Comparison of ENCODE assay signal across 13 mouse cellular contexts in the genomic region with DNA sequence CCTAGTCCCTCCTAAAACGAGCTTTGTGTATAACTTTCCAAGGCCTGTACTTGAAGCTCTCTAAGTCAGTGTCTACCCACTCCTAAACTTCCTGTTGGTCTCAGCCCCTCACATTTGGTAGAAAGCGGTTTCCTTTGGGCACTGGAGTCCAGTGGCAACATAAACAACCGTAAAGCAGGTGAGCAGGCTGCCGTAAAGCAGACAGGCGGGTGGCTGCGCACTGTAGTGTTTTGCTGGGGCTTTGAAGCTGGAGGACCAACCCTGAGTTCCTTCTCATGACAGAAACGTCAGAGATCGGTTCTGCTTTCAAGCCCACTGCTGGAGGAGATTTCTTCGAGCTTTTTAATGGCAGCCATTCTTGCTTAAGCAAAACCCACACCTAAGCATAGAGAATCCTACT. TPM values are rescaled to one million over a fixed set of nuclear protein-coding genes. Genes with fewer than 3 reads are reported as not detected.
DNase-seq lines count a peak whose midpoint lies in the region; ATAC-seq and TF ChIP-seq lines count a peak whose summit lies in the region.
"Had no signal": no experiment of that assay in that cellular context is flagged by ENCODE, and none has a peak within 500 bp of the region (broad histone marks: within the 10 kb centered on the region; RNA-seq: fewer than 3 reads in every experiment).

No protein-coding gene starts in this region.

- intact Hi-C loops in gastrocnemius, postnatal 36 days (cut with DNase I) = loop anchor here (5.0 kb wide), 1 partner anchor 145 kb away; no protein-coding TSS in a partner anchor

- peaks cover 47% of the 10 kb centered on the region for H3K4me1 ChIP-seq in intestine, embryonic 14.5 days (replicated peaks; ENCODE audit: control insufficient read depth, insufficient read depth, low read length)
- H3K4me1 ChIP-seq in intestine, embryonic 15.5 days (replicated peaks) = peaks cover 20% of the 10 kb centered on the region
- peaks cover 4% of the 10 kb centered on the region for H3K4me1 ChIP-seq in ES-Bruce4 (ENCODE audit: control insufficient read depth, insufficient read depth, low read length)
- peaks cover 63% of the 10 kb centered on the region for H3K4me1 ChIP-seq in heart, embryonic 16.5 days (ENCODE audit: control insufficient read depth, insufficient read depth, low read length)
- H3K4me1 ChIP-seq in forebrain, postnatal 0 days (ENCODE audit: insufficient read depth) = peaks cover 9% of the 10 kb centered on the region; the same call in 1 of the 2 replicates

- no peak for DNase-seq in intestine, embryonic 14.5 days (ENCODE audit: low spot score)
- peak; percentile 53 for DNase-seq in 3134 (ENCODE audit: extremely low read depth, insufficient read length, low spot score)
- no peak for DNase-seq in forebrain, postnatal 0 days
- DNase-seq in T-cell, adult 2 months (ENCODE audit: low spot score) = no peak
- no peak for DNase-seq in gastrocnemius, postnatal 36 days
- DNase-seq: right cerebral cortex, postnatal 25 days had no signal

- TF ChIP-seq POLR2A in ES-Bruce4 (IDR thresholded peaks at IDR 0.05; ENCODE audit: insufficient read depth, low read length) = no peak

- H3K4me3 ChIP-seq in intestine, embryonic 14.5 days (ENCODE audit: low read depth, low read length) = no peak overlapping the region
- H3K4me3 ChIP-seq in intestine, embryonic 15.5 days (replicated peaks) = no peak overlapping the region
- H3K4me3 ChIP-seq in ES-Bruce4 (ENCODE audit: low read depth, low read length) = no peak overlapping the region
- H3K4me3 ChIP-seq in heart, embryonic 16.5 days (ENCODE audit: low read length) = no peak overlapping the region
- no peak overlapping the region for H3K4me3 ChIP-seq in forebrain, postnatal 0 days (ENCODE audit: low read depth, low read length)
- H3K4me3 ChIP-seq: embryonic facial prominence, embryonic 13.5 days; forebrain, embryonic 15.5 days had no signal

- no peaks in the 10 kb centered on the region for H3K27me3 ChIP-seq in intestine, embryonic 14.5 days (replicated peaks; ENCODE audit: control insufficient read depth, insufficient read depth, low read length)
- no peaks in the 10 kb centered on the region for H3K27me3 ChIP-seq in intestine, embryonic 15.5 days (replicated peaks)
- H3K27me3 ChIP-seq in ES-Bruce4 (ENCODE audit: control insufficient read depth, insufficient read depth, low read length, poor library complexity, severe bottlenecking) = no peaks in the 10 kb centered on the region
- H3K27me3 ChIP-seq in heart, embryonic 16.5 days (ENCODE audit: control insufficient read depth, insufficient read depth, low read length) = no peaks in the 10 kb centered on the region
- no peaks in the 10 kb centered on the region for H3K27me3 ChIP-seq in forebrain, postnatal 0 days (ENCODE audit: insufficient read depth, low read length)
- H3K27me3 ChIP-seq: embryonic facial prominence, embryonic 13.5 days; forebrain, embryonic 15.5 days had no signal

- 59% methylated on average over 9 of the region's 9 CpGs for WGBS in intestine, embryonic 14.5 days
- WGBS in intestine, embryonic 15.5 days = 65% methylated on average over 9 of the region's 9 CpGs
- WGBS in heart, embryonic 16.5 days = 72% methylated on average over 9 of the region's 9 CpGs
- WGBS in forebrain, postnatal 0 days = 68% methylated on average over 9 of the region's 9 CpGs

- no peak for ATAC-seq in intestine, embryonic 14.5 days (replicated peaks; ENCODE audit: low FRiP score, low TSS enrichment, low read depth)
- ATAC-seq in intestine, embryonic 15.5 days = no peak
- no peak for ATAC-seq in heart, embryonic 16.5 days (replicated peaks; ENCODE audit: extremely low read depth, insufficient read depth, low FRiP score)
- ATAC-seq in forebrain, postnatal 0 days = no peak
- ATAC-seq: activated CD4-positive, CD25-positive, alpha-beta regulatory T cell, adult 4 months; forebrain, embryonic 15.5 days; inflammation-experienced regulatory T-cells, adult 6 months had no signal

- H3K36me3 ChIP-seq in intestine, embryonic 14.5 days (ENCODE audit: control insufficient read depth, insufficient read depth, low read length) = peaks cover 46% of the 10 kb centered on the region
- peaks cover 17% of the 10 kb centered on the region; the same call in 1 of the 2 replicates for H3K36me3 ChIP-seq in intestine, embryonic 15.5 days
- H3K36me3 ChIP-seq in ES-Bruce4 (ENCODE audit: control insufficient read depth, insufficient read depth, low read length, poor library complexity, severe bottlenecking) = peaks cover 30% of the 10 kb centered on the region
- peaks cover 30% of the 10 kb centered on the region for H3K36me3 ChIP-seq in heart, embryonic 16.5 days (ENCODE audit: control insufficient read depth, insufficient read depth)
- peaks cover 5% of the 10 kb centered on the region; the same call in 1 of the 2 replicates for H3K36me3 ChIP-seq in forebrain, postnatal 0 days (ENCODE audit: insufficient read depth)

- H3K4me2 ChIP-seq in intestine, embryonic 14.5 days (ENCODE audit: low read length) = no peak overlapping the region
- H3K4me2 ChIP-seq in intestine, embryonic 15.5 days (replicated peaks) = no peak overlapping the region
- no peak overlapping the region for H3K4me2 ChIP-seq in heart, embryonic 16.5 days (ENCODE audit: low read depth, low read length)
- no peak overlapping the region for H3K4me2 ChIP-seq in forebrain, postnatal 0 days (ENCODE audit: low read depth)
- H3K4me2 ChIP-seq: embryonic facial prominence, embryonic 13.5 days; forebrain, embryonic 15.5 days had no signal

- no peak for TF ChIP-seq EP300 in ES-Bruce4 (IDR thresholded peaks at IDR 0.05; ENCODE audit: insufficient read depth, low read depth, low read length)

- no peak overlapping the region for H3K9ac ChIP-seq in intestine, embryonic 14.5 days (ENCODE audit: low read length)
- H3K9ac ChIP-seq in intestine, embryonic 15.5 days = no peak overlapping the region
- no peak overlapping the region for H3K9ac ChIP-seq in ES-Bruce4 (ENCODE audit: low read depth, poor library complexity, severe bottlenecking)
- H3K9ac ChIP-seq in heart, embryonic 16.5 days (ENCODE audit: low read length) = peak overlapping the region; percentile 38; the same call in 1 of the 2 replicates
- H3K9ac ChIP-seq in forebrain, postnatal 0 days = no peak overlapping the region
- H3K9ac ChIP-seq: embryonic facial prominence, embryonic 13.5 days; forebrain, embryonic 15.5 days had no signal

- no peak for TF ChIP-seq CTCF in ES-Bruce4 (IDR thresholded peaks at IDR 0.05; ENCODE audit: low read depth, low read length)
- TF ChIP-seq CTCF in forebrain, postnatal 0 days (IDR thresholded peaks at IDR 0.05; ENCODE audit: low read depth) = no peak

- no peaks in the 10 kb centered on the region for H3K9me3 ChIP-seq in intestine, embryonic 14.5 days (ENCODE audit: control insufficient read depth, low read length)
- H3K9me3 ChIP-seq in intestine, embryonic 15.5 days = no peaks in the 10 kb centered on the region
- no peaks in the 10 kb centered on the region for H3K9me3 ChIP-seq in ES-Bruce4 (replicated peaks; ENCODE audit: control insufficient read depth, insufficient read depth, low read length, poor library complexity, severe bottlenecking)
- H3K9me3 ChIP-seq in heart, embryonic 16.5 days (replicated peaks; ENCODE audit: control insufficient read depth, low read length) = no peaks in the 10 kb centered on the region
- no peaks in the 10 kb centered on the region for H3K9me3 ChIP-seq in forebrain, postnatal 0 days (ENCODE audit: low read length)
- H3K9me3 ChIP-seq: embryonic facial prominence, embryonic 13.5 days; forebrain, embryonic 15.5 days had no signal

- H3K27ac ChIP-seq in intestine, embryonic 14.5 days (ENCODE audit: low read depth) = peak overlapping the region; percentile 69
- no peak overlapping the region for H3K27ac ChIP-seq in intestine, embryonic 15.5 days
- H3K27ac ChIP-seq in ES-Bruce4 (ENCODE audit: insufficient read depth, low read length) = peak overlapping the region; percentile 73
- peak overlapping the region; percentile 91 for H3K27ac ChIP-seq in heart, embryonic 16.5 days (ENCODE audit: low read length)
- H3K27ac ChIP-seq in forebrain, postnatal 0 days (ENCODE audit: low read depth, low read length) = no peak overlapping the region
- H3K27ac ChIP-seq: embryonic facial prominence, embryonic 13.5 days; forebrain, embryonic 15.5 days had no signal

RNA-seq across cellular contexts. Expression of gene Myom1, which starts 9.8 kb away (rescaled TPM):
- 18.5 and 20.1 TPM in 2 replicates for polyA plus RNA-seq in intestine, embryonic 14.5 days (2014; fragmentation: Nextera tagmentation; extraction: Ambion mirVana)
- polyA plus RNA-seq in intestine, embryonic 15.5 days (2015; fragmentation: Nextera tagmentation; extraction: Ambion mirVana) = 11.1 and 12.6 TPM in 2 replicates
- polyA plus RNA-seq in ES-Bruce4 (2011; ENCODE audit: insufficient read depth, insufficient read length, low read depth, missing spikeins) = 2.3 and 2.8 TPM in 2 replicates
- 216 and 224 TPM in 2 replicates for polyA plus RNA-seq in heart, embryonic 16.5 days (2015; fragmentation: Nextera tagmentation; extraction: Ambion mirVana)
- total RNA-seq in forebrain, postnatal 0 days (2014; rRNA removed) = 1.5 and 2.0 TPM in 2 replicates
- 0.52 and 1.2 TPM in 2 replicates for polyA plus RNA-seq in forebrain, postnatal 0 days (2015; fragmentation: Nextera tagmentation; extraction: Ambion mirVana)
- 1,000 to 10,000 TPM; 1,200 to 1,249 TPM for total RNA-seq in gastrocnemius, postnatal 36 days (2021)

RNA-seq across cellular contexts. Expression of gene Myl12a, which starts 10.0 kb away (rescaled TPM):
- polyA plus RNA-seq in intestine, embryonic 14.5 days (2014; fragmentation: Nextera tagmentation; extraction: Ambion mirVana) = 536 and 581 TPM in 2 replicates
- 490 and 556 TPM in 2 replicates for polyA plus RNA-seq in intestine, embryonic 15.5 days (2015; fragmentation: Nextera tagmentation; extraction: Ambion mirVana)
- 626 and 676 TPM in 2 replicates for polyA plus RNA-seq in ES-Bruce4 (2011; ENCODE audit: insufficient read depth, insufficient read length, low read depth, missing spikeins)
- polyA plus RNA-seq in heart, embryonic 16.5 days (2015; fragmentation: Nextera tagmentation; extraction: Ambion mirVana) = 666 and 686 TPM in 2 replicates
- 35.6 and 37.0 TPM in 2 replicates for total RNA-seq in forebrain, postnatal 0 days (2014; rRNA removed)
- 80.4 and 80.8 TPM in 2 replicates for polyA plus RNA-seq in forebrain, postnatal 0 days (2015; fragmentation: Nextera tagmentation; extraction: Ambion mirVana)
- 100 to 1,000 TPM; 295 to 502 TPM for total RNA-seq in gastrocnemius, postnatal 36 days (2021)

Comparison
In these comparisons a context has a peak if more than half of its experiments do, and no peak if none do; other contexts are left out.
1. H3K27ac ChIP-seq: peak in intestine, embryonic 14.5 days (single experiment), ES-Bruce4 (single experiment) and heart, embryonic 16.5 days (single experiment); none in intestine, embryonic 15.5 days (single experiment) and forebrain, postnatal 0 days (single experiment).
2. RNA of gene Myom1, which starts 9.8 kb away (polyA plus RNA-seq): 216 to 224 TPM in heart, embryonic 16.5 days; 18.5 to 20.1 TPM in intestine, embryonic 14.5 days, 11.1 to 12.6 TPM in intestine, embryonic 15.5 days, 2.3 to 2.8 TPM in ES-Bruce4 and 0.52 to 1.2 TPM in forebrain, postnatal 0 days; every median in the first group is over 10 times any median in the second.